Mouse (Mus musculus) spleen, adult 2 months (tissue): ENCODE data around the gene Hmox1. TPM values are rescaled to one million over a fixed set of nuclear protein-coding genes. Genes with fewer than 3 reads are reported as not detected.
A peak's percentile ranks its signal among the peaks of the same experiment; 100 is the strongest.

Experiments
- DNase-seq, 2 experiments: peaks; one replicate each; pipeline versions ENCODE4 v3.0.0 to v3.0.0-alpha.2; 2012 to 2021; ENCODE audit warnings: low spot score in 2 of 2, low read depth in 1 of 2
- H3K27ac ChIP-seq: fragments of 200-500 bp; 2 replicates; pipeline ENCODE4 v1.5.1; 2012; ENCODE audit warnings: low read length, inconsistent platforms; ENCODE audit not compliant: insufficient read depth
- H3K27me3 ChIP-seq: fragments of 200-500 bp; 2 replicates; pipeline ENCODE4 v1.6.1; 2012; ENCODE audit warnings: mild to moderate bottlenecking, moderate library complexity, low read length, inconsistent platforms; ENCODE audit not compliant: control insufficient read depth, insufficient read depth
- H3K36me3 ChIP-seq: fragments of 200-500 bp; 2 replicates; pipeline ENCODE4 v1.6.1; 2012; ENCODE audit warnings: mild to moderate bottlenecking, low read length, inconsistent platforms; ENCODE audit not compliant: control insufficient read depth, insufficient read depth
- H3K4me1 ChIP-seq: fragments of 200-500 bp; 2 replicates; pipeline ENCODE4 v1.6.1; 2011; ENCODE audit warnings: inconsistent platforms; ENCODE audit not compliant: control insufficient read depth, insufficient read depth, insufficient read length
- H3K4me3 ChIP-seq: fragments of 200-500 bp; 2 replicates; pipeline ENCODE4 v1.5.1; 2011; ENCODE audit warnings: mild to moderate bottlenecking, inconsistent platforms; ENCODE audit not compliant: insufficient read depth, insufficient read length; ENCODE audit errors: extremely low read depth
- CTCF ChIP-seq: fragments of 200-500 bp; IDR thresholded peaks from 2 replicates; pipeline ENCODE4 v1.5.1; 2011; ENCODE audit warnings: mild to moderate bottlenecking, inconsistent platforms; ENCODE audit not compliant: insufficient read depth, insufficient read length, insufficient replicate concordance; ENCODE audit errors: extremely low read depth
- POLR2A ChIP-seq: fragments of 200-500 bp; IDR thresholded peaks from 2 replicates; pipeline ENCODE4 v1.6.1; 2011; ENCODE audit warnings: low read depth, low read length, inconsistent platforms
- WGBS: fragments of 180-500 bp; shearing (Covaris S2); methylation state at CpG from one replicate; pipeline ENCODE4 v1.1.7; 2018; 5-methylcytosine and 5-hydroxymethylcytosine counted together
- polyA plus RNA-seq: library from polyadenylated mRNA; depleted of rRNA; stranded (reverse); fragments of >200 nt; gene quantifications from 2 replicates; pipeline ENCODE4 v1.2.3, GENCODE M21; 2012

Hmox1 gene
- polyA plus RNA-seq, 1 experiment: 386 TPM

GRCm38 (mm10) chr8:75063290-75063689 is 30.1 kb upstream of the Hmox1 start:
- 95% methylated on average over 3 of the region's 3 CpGs for WGBS
- TF ChIP-seq CTCF (no peak), POLR2A (no peak)
- H3K27me3 ChIP-seq: no peaks in the 10 kb centered on the region
- H3K4me1 ChIP-seq: no peaks in the 10 kb centered on the region
- no peak for DNase-seq
- no peak overlapping the region for H3K27ac ChIP-seq
- no peak overlapping the region for H3K4me3 ChIP-seq
- peaks cover 3% of the 10 kb centered on the region for H3K36me3 ChIP-seq

DNA sequence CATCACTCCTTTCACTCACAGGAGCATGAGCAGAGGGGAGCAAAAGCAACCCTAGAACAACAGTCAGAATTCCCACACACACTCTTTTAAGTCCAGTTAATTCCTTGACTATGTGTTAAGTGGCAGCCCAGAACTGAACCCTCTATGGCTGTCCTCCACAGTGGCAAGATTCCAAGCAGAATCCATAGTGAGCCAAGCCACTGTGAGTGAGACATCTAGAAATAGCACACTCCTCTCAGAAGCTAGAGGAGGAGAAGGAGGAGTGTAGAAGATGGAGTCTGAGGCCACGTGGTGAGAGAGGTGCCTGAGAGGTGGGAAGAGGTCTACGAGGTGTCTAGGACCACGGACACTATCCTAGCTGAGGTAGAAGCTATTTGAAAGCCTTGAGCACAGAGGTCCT is 28.6 kb upstream of the Hmox1 start:
- no peak for DNase-seq
- Histone ChIP-seq H3K4me1 (no peaks in the 10 kb centered on the region), H3K36me3 (peaks cover 2% of the 10 kb centered on the region), H3K4me3 (no peak overlapping the region), H3K27me3 (no peaks in the 10 kb centered on the region), H3K27ac (no peak overlapping the region)
- no peak for TF ChIP-seq POLR2A
- WGBS: 86% methylated on average over 3 of the region's 3 CpGs

DNA sequence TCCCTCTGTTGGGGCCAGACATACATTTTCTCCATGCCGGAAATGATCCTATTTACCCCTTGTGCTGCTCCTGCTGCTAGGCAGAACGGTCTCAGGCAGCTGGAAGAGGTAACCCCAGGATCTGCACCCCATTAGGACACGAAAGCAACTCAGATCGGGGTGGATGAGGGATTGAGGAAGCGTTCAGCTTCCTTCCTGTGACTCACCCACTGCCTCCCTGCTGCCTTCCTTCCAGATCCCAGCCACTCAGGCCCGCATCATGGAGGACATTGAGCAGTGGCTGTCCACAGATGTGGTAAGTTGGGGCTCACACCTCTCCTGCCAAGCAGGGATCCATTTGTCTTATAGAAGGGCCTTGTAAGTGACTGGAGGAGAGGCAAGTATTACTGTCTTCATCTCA is 26.1 kb upstream of the Hmox1 start:
- Histone ChIP-seq H3K36me3 (peaks cover 2% of the 10 kb centered on the region), H3K4me1 (no peaks in the 10 kb centered on the region), H3K27ac (no peak overlapping the region), H3K27me3 (no peaks in the 10 kb centered on the region), H3K4me3 (no peak overlapping the region)
- WGBS: 62% methylated on average over 6 of the region's 6 CpGs
- no peak for TF ChIP-seq CTCF
- no peak for TF ChIP-seq POLR2A
- DNase-seq: no peak

GRCm38 (mm10) chr8:75070297-75070696 is 23.1 kb upstream of the Hmox1 start:
- no peaks in the 10 kb centered on the region for H3K27me3 ChIP-seq
- H3K4me1 ChIP-seq: no peaks in the 10 kb centered on the region
- H3K36me3 ChIP-seq: peaks cover 2% of the 10 kb centered on the region
- no peak for DNase-seq
- no peak overlapping the region for H3K27ac ChIP-seq
- no peak for TF ChIP-seq POLR2A
- no peak for TF ChIP-seq CTCF
- H3K4me3 ChIP-seq: no peak overlapping the region
- WGBS: 100% methylated on average over 1 of the region's 1 CpGs

DNA sequence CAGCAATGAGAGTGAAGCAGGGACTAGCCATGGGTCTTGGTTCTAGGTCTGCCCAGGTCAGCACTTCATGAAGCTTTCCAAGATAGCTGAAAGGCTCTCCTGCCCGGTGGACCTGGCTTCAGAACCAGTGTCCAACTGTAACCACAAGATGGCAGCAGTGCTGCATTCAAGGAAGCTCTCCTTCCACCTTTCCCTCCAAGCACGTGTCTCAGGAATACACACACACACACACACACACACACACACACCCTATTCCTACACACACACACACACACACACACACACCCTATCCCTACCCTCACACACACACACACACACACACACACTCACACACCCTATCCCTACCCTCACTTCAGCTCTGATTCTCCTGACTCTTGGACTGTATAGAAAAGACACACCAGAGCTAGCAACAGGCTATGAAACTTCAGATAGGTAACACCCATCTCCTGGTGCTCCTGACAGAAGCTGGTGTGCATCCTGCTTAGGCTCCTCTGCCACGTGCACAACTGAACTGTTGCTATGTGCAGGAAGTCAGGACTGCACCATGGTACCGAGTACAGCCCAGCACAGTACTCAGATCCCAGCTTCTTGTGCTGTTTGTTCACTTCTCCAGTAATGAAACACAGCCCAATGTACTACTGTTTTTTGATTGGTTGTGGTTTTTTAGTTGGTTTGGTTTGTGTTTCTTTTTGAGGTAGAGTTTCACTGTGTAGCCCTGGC is 21.6 kb upstream of the Hmox1 start:
- DNase-seq: peak in 1 of 2 experiments; percentile 60
- Histone ChIP-seq H3K27ac (no peak overlapping the region), H3K36me3 (no peaks in the 10 kb centered on the region; the same call in 1 of the 2 replicates), H3K4me3 (no peak overlapping the region), H3K27me3 (no peaks in the 10 kb centered on the region), H3K4me1 (no peaks in the 10 kb centered on the region)
- 19% methylated on average over 4 of the region's 4 CpGs for WGBS
- TF ChIP-seq POLR2A (no peak), CTCF (peak; percentile 81; the same call in 1 of the 2 replicates)

- Histone ChIP-seq H3K4me1 (no peaks in the 10 kb centered on the region), H3K36me3 (no peaks in the 10 kb centered on the region), H3K27ac (no peak overlapping the region), H3K27me3 (no peaks in the 10 kb centered on the region), H3K4me3 (no peak overlapping the region)
- WGBS: 85% methylated on average over 1 of the region's 1 CpGs
- TF ChIP-seq POLR2A: no peak
- TF ChIP-seq CTCF: no peak
- no peak for DNase-seq
These were observed 18.5 kb upstream of the Hmox1 start for GRCm38 (mm10) chr8:75074876-75075275.

DNA sequence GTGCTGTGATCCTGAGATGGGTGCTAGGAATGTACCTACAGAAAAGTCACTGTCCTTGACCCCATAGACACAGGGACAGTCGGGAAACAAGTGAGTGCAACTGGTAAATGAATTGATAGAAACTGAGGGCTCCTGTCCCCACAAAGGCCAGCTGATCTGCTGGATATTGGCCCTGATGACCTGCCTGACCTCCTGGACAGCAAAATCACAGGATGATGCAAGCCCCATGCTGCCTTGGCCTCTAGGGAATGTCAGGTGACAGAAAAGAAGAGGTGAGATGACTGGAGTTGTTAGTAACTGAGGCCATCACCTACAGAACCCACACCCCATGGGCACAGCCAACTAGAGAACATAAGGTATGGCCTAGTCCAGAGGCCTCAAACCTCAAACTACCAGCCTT is 15.2 kb upstream of the Hmox1 start:
- peaks cover 13% of the 10 kb centered on the region; the same call in 1 of the 2 replicates for H3K4me1 ChIP-seq
- no peaks in the 10 kb centered on the region for H3K36me3 ChIP-seq
- no peaks in the 10 kb centered on the region for H3K27me3 ChIP-seq
- no peak overlapping the region for H3K27ac ChIP-seq
- TF ChIP-seq POLR2A (no peak), CTCF (no peak)
- no peak overlapping the region for H3K4me3 ChIP-seq
- DNase-seq: no peak
- WGBS: 83% methylated on average over 1 of the region's 1 CpGs
